Mouse (Mus musculus): ENCODE results near the gene Gnl2.

GRCm38 (mm10) chr4:125029891-125030614 lies 13.7 kb downstream of the Gnl2 start:
- TF ChIP-seq CTCF (IDR thresholded peaks at IDR 0.05; ENCODE audit: low read depth) (no peak), EP300 (optimal IDR thresholded peaks at IDR 0.05) (no peak)

Measured in stomach, postnatal 0 days (tissue).